Mouse (Mus musculus): Measurements from ENCODE around the gene Prpsap1.
A peak's percentile ranks its signal among the peaks of the same experiment; 100 is the strongest.
"Not testable (repeated sequence)": the region's sequence is repeated elsewhere in the genome, so short reads cannot be mapped to it uniquely, and the experiment has no call there.

Gene Prpsap1

DNA sequence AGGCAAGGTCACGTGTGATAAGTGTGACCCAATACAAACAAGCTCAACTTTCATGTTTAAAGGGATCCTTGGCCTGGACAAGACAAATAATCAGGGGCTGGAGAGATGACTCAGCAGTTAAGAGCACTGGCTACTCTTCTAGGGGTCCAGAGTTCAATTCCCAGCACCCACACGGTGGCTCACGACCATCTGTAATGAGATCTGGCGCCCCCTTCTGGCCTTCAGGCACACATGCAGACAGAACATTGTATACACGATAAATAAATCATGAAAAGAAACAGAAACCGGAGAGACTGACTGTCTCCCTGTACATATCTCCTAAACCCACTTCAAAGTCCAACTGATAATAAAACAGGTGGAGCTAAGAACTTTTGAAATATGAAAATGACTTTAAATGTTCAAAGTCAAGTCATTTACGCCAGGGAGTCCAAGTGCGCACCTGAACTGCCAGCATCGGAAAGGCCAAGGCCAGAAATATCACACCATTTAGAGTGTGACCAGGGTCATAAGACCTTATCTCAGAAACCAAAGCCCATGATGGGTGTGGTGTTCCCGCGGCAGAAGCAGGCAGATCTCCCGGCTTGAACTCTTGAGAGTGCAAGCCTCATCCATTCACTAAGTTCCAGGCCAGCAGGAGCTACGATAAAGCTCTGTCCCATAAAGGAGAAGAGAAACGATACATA is 5.2 kb downstream of the Prpsap1 start:
- DNase-seq (ENCODE audit: low read depth, low spot score): no peak

DNA sequence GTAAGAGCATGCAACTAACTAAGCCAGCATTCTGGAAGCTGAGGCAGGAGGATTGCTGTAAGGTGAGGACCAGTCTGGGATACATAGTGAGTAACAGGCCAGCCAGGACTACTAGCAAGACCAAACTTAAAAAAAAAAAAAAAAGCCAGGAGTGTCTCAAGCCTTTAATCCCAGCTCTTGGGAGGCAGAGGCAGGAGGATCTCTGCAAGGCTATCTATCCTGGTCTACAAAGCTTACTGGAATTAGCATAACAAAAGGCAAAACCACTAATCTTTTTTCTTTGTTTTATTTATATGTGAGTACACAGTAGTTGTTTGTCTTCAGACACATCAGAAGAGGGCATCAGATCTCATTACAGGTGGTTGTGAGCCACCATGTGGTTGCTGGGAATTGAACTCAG is 5.8 kb downstream of the Prpsap1 start:
- no peak for DNase-seq (ENCODE audit: low read depth, low spot score)

- no peak for DNase-seq (ENCODE audit: low read depth, low spot score)
These were observed 9.7 kb downstream of the Prpsap1 start for GRCm38 (mm10) chr11:116484261-116484660.

- no peak for DNase-seq (ENCODE audit: low read depth, low spot score)
These were observed 12.2 kb downstream of the Prpsap1 start for GRCm38 (mm10) chr11:116481776-116482175.

DNA sequence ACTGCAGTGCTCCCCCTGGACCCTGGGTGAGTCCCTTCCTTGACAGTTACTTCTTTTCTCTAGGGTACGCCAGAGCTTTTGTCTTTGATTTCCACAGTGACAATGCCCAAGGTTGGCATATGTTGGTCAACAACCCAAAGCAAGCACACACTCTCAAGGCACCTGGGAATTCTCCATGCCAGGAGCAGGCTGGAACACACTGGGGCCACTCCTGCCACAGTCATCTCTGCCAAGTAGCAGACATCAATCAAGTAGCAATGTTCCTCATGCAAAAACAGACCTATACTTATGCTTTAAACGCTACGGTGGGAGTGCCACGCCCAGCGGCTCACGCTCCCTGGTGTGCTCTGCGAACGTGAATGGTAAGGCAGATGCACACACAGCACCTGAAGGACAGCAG is 13.0 kb downstream of the Prpsap1 start:
- DNase-seq (ENCODE audit: low read depth, low spot score): no peak

DNA sequence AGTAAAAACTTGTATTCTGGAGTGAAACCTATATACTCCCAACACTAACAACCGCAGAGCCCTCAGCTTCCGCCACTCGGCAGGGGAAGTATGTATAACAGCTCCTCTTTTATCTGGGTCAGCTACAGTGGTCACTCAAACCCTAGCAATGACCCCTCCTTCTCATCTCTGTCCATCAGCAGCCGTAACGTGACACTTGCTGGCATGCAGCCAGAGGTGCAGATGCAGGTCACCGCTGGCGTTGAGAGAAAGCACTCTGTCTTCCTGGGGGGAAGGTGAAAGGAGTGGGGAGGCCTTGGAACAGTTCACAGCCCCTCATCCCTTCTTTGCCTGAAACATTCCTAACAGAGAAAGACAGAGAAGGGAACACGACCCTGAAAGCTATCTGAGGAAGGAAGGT is 14.2 kb downstream of the Prpsap1 start:
- no peak for DNase-seq (ENCODE audit: low read depth, low spot score)

DNA sequence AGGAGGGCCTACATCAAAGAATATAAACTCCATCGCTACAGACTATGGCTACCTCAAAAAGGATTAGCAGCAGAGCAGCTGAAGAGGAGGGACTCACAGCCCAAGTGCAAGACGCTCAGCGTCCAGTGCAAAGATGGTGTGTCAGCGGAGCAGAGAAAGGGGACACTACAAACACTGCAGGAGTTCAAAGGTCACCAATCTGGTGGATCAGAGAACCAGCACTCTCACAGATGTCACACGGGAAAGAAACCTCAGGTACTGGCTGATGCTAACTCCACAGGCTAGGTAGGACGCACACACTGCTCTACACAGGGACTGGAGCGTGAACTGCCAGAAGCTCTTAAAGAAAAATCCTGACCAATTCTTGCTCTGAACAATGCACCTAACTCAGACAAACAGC is 15.0 kb downstream of the Prpsap1 start:
- DNase-seq (ENCODE audit: low read depth, low spot score): no peak

- no peak for DNase-seq (ENCODE audit: low read depth, low spot score)
These were observed 16.7 kb downstream of the Prpsap1 start for GRCm38 (mm10) chr11:116477160-116477759.

DNA sequence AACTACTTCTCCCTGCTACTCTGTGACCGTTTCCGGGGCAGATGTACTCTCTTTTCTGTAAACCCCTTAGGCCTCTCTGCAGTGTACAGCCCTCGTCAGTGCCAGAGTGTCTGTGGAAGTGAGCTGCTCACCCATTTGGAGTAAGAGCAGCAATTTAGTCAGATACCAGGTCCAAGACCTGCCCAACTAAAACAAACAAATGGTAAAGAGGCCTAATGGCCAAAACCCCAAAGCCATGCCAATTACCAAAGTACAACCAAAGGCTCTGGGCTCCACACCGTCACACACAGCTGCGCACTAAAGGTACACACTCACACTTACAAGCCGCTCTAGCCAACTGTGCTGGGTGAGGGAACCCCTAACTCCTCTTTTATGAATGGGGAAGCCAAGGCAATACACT is 17.3 kb downstream of the Prpsap1 start:
- DNase-seq (ENCODE audit: low read depth, low spot score): no peak

DNA sequence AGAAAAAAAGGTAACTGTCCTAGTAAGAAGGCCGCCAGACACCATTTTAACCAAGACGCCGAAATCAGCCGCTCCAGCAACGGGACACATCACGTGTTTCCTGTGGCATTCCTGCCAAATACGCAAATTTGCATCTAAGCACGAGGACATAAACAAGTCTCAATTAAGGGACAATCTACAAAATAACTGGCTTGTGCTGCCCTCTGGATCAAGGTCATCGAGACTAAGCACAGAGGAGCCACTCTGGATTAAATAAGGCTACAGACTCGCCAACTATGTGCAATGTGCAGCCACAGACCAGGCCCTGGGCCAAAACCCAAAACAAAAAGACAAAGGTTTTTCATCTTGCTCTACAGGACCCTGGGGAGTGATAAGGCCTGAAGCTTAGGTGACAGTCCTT is 18.0 kb downstream of the Prpsap1 start:
- no peak for DNase-seq (ENCODE audit: low read depth, low spot score)

- DNase-seq (ENCODE audit: low read depth, low spot score): no peak
These were observed 21.7 kb downstream of the Prpsap1 start for GRCm38 (mm10) chr11:116472275-116472674.

GRCm38 (mm10) chr11:116470896-116471295 is 23.1 kb downstream of the Prpsap1 start:
- DNase-seq (ENCODE audit: low read depth, low spot score): no peak

DNA sequence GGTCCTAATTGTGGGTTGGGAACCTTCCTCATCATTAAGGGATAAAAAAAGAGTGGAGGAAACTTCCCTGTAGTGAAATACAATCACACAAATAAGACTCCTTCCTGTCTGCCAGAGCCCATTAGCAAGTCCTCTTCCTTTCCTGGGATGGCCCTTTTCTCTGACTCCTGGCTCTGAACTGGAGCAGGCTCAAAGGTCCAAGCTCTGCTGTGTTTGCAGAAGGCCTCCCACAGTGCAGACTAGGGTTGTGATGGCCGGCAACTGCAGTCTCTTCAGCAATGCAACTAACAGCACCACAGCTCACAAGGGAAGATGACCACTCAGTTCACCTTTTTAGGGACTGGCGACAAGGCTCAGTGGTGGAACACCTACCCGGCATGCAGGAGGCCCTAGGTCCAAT is 23.8 kb downstream of the Prpsap1 start:
- no peak for DNase-seq (ENCODE audit: low read depth, low spot score)

GRCm38 (mm10) chr11:116468338-116468737 is 25.7 kb downstream of the Prpsap1 start:
- not testable (repeated sequence) for DNase-seq (ENCODE audit: low read depth, low spot score)

DNA sequence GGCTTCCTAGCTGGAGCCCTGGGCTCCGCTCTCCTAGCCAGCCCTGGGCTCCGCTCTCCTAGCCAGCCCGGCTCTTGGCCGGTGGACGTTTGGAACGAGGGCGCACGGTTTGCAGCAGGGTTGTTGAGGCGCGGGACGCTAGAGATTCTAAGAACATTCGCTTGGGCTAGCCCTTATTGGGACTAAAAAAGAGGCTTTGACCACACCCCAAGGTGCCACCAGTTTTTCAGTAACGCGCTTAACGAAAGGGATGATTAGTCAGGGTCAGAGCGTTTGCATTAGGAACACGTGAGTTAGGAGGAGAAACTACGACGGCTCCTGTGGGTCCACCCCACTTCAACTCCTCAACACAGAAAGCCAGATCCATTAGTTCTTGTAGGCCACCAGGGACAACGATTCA is 27.9 kb downstream of the Prpsap1 start, which contains the start of gene Qrich2:
Gene Qrich2 (minus strand): TSS at position 101 of the 400 bp plus-strand sequence.
- no peak for DNase-seq (ENCODE audit: low read depth, low spot score)

DNA sequence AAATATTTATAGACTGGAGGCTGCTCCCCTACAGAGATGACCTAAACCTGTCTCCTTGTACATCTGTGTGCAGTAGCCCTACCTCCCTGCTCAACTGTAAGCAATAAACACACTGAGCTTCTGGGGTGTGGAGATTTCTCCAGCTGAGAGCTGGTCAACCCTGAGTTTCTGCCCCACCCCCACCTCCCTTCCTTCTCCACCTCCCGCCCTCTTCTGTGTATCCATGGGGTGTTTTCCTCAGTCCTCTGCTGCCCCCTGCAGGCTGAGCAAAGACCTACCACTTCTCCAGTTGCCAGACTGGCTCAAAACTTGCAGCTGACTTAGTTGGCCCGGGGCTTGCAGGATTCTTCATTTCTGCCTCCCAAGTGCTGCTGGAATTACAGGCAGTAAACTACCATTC is 30.2 kb downstream of the Prpsap1 start:
- peak; percentile 92 for DNase-seq (ENCODE audit: low read depth, low spot score)

DNA sequence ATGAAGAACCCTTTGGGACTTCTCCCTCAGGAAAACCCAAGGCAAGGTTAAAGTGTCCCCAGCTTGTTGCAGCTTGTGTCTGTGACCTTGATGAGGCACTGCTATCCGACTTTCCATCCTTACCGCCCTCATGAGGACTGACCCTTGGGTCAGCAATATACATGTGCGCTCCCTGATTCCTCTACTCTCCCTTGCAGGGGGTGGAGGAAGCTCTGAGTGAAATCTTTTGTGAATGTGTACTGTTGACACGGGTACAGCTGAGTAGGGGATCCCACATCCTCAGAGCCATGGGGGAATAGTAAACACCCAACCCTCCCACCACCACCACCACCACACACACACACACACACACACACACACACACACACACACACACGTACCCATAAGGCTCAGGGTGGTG is 30.7 kb downstream of the Prpsap1 start:
- DNase-seq (ENCODE audit: low read depth, low spot score): no peak

DNA sequence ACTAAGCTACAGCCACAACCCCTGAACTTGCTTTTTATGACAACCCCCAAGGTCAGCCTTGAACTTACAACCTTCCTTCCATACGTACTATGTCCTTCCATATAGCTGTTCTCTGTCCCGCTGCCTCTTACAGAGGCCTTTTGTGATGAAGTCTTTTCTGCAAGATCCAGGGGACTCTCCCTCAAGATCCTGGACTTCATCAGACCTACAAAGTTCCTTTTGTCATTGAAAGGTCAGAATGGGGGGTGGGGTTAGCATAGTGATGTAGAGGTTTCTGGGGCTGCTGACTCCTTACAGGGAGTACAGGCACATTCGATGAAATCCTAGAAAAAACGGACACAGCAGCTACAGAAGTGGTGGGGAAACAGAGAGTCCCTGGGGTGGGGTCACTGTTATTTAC is 34.2 kb downstream of the Prpsap1 start:
- no peak for DNase-seq (ENCODE audit: low read depth, low spot score)

- DNase-seq (ENCODE audit: low read depth, low spot score): no peak
These were observed 37.8 kb downstream of the Prpsap1 start for GRCm38 (mm10) chr11:116456234-116456633.

- no peak for DNase-seq (ENCODE audit: low read depth, low spot score)
These were observed 40.1 kb downstream of the Prpsap1 start for GRCm38 (mm10) chr11:116453889-116454288.

GRCm38 (mm10) chr11:116449341-116449740 is 44.7 kb downstream of the Prpsap1 start:
- no peak for DNase-seq (ENCODE audit: low read depth, low spot score)

- DNase-seq (ENCODE audit: low read depth, low spot score): no peak
These were observed 46.2 kb downstream of the Prpsap1 start for GRCm38 (mm10) chr11:116447822-116448221.

GRCm38 (mm10) chr11:116446308-116446887 is 47.6 kb downstream of the Prpsap1 start:
- DNase-seq (ENCODE audit: low read depth, low spot score): no peak

Measured in forelimb bud, embryonic 11.5 days (tissue).